Mouse (Mus musculus) heart, adult 2 months (tissue): Measurements from ENCODE around the gene Spock3.

ENCODE experiments used
- CTCF ChIP-seq: fragments of 200-600 bp; IDR thresholded peaks from 2 replicates; pipeline ENCODE4 v1.8.1; 2022; ENCODE audit warnings: antibody characterized with exemption, mild to moderate bottlenecking, moderate library complexity
- EP300 ChIP-seq: fragments of 200-500 bp; IDR thresholded peaks from 2 replicates; pipeline ENCODE4 v1.6.1; 2011; ENCODE audit warnings: low read depth, low read length, control low read depth; ENCODE audit not compliant: insufficient read depth
- POLR2A ChIP-seq: fragments of 200-500 bp; IDR thresholded peaks from 2 replicates; pipeline ENCODE4 v1.6.1; 2011; ENCODE audit warnings: mild to moderate bottlenecking, low read depth, low read length, control low read depth; ENCODE audit not compliant: insufficient read depth

- TF ChIP-seq CTCF (no peak), POLR2A (no peak), EP300 (no peak)
Measured at GRCm38 (mm10) chr8:62962608-62963007, 11.8 kb downstream of the Spock3 start.
